Mouse (Mus musculus) cortical plate, adult 2 months (tissue): ENCODE data around the gene Ubxn10. TPM values are rescaled to one million over a fixed set of nuclear protein-coding genes. Genes with fewer than 3 reads are reported as not detected.

ENCODE experiments used
- H3K27ac ChIP-seq: fragments of 200-500 bp; 2 replicates; pipeline ENCODE4 v1.5.1; 2012; ENCODE audit warnings: low read length, control low read depth, inconsistent platforms; ENCODE audit not compliant: insufficient read depth
- H3K4me1 ChIP-seq: fragments of 200-500 bp; 2 replicates; pipeline ENCODE4 v1.6.1; 2011; ENCODE audit warnings: low read length; ENCODE audit not compliant: control insufficient read depth, insufficient read depth
- H3K4me3 ChIP-seq: fragments of 200-500 bp; 2 replicates; pipeline ENCODE4 v1.5.1; 2011; ENCODE audit warnings: mild to moderate bottlenecking, low read length, control low read depth; ENCODE audit not compliant: insufficient read depth
- CTCF ChIP-seq: fragments of 200-500 bp; IDR thresholded peaks from 2 replicates; pipeline ENCODE4 v1.5.1; 2011; ENCODE audit warnings: mild to moderate bottlenecking, control low read depth, low read length; ENCODE audit not compliant: insufficient read depth; ENCODE audit errors: extremely low read depth
- POLR2A ChIP-seq: fragments of 200-500 bp; IDR thresholded peaks from 2 replicates; pipeline ENCODE4 v1.6.1; 2011; ENCODE audit warnings: mild to moderate bottlenecking, low read length, control low read depth; ENCODE audit not compliant: insufficient read depth; ENCODE audit errors: extremely low read depth
- polyA plus RNA-seq: library from polyadenylated mRNA; depleted of rRNA; stranded (reverse); fragments of >200 nt; gene quantifications from 2 replicates; pipeline ENCODE4 v1.2.3, GENCODE M21; 2012

Gene Ubxn10
- polyA plus RNA-seq, 1 experiment = 1.3 TPM

DNA sequence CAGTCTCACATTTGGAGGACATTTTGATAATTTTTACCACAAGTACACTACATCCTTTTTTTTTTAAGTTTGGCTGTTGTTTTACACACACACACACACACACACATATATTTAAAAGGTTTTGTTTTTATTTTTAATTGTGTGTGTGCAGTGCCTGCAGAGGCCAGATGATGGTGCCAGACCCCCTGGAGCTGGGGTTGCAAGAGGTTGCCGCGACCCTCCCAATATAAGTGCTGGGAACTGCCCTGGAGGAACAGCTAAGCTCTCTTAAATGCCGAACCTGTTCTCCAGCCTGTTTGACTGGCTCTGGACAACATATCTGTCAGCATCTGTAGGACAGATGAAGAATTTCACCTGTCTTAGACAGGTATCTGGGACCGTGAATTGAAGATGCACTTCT lies 32.8 kb downstream of the Ubxn10 start:
- TF ChIP-seq POLR2A (no peak), CTCF (no peak)

GRCm38 (mm10) chr4:138703591-138703990 lies 33.4 kb downstream of the Ubxn10 start:
- TF ChIP-seq CTCF (no peak), POLR2A (no peak)
- Histone ChIP-seq H3K4me1 (no peaks in the 10 kb centered on the region), H3K27ac (no peak overlapping the region), H3K4me3 (no peak overlapping the region)

More for the DNA sequence above, 32.8 kb downstream of the Ubxn10 start:
- Histone ChIP-seq H3K4me1 (no peaks in the 10 kb centered on the region), H3K27ac (no peak overlapping the region), H3K4me3 (no peak overlapping the region)

- Histone ChIP-seq H3K27ac (no peak overlapping the region), H3K4me1 (no peaks in the 10 kb centered on the region), H3K4me3 (no peak overlapping the region)
- TF ChIP-seq POLR2A (no peak), CTCF (no peak)
Observed at GRCm38 (mm10) chr4:138702528-138702927, 34.4 kb downstream of the Ubxn10 start.

GRCm38 (mm10) chr4:138702031-138702430 lies 34.9 kb downstream of the Ubxn10 start:
- Histone ChIP-seq H3K4me3 (no peak overlapping the region), H3K27ac (no peak overlapping the region), H3K4me1 (no peaks in the 10 kb centered on the region)
- TF ChIP-seq POLR2A (no peak), CTCF (no peak)

DNA sequence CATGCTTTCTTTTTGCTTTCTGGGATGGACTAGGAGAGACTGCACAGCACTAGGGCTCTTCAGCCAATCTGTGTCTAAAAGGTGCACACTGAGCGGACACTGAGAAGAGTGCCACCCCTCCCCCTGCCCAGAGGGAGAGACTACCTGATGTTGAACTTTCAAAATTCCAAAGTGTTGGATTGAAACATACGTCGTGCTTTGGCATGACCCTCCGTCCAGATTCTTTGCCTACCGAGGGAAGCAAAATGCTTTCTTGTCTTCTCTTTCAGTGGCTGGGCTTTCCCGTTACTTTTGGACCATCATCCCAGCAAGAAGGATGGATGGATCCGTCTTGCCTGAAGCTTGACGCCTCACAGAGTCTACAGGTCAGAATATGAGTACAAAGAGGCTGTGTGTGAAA lies 35.9 kb downstream of the Ubxn10 start:
- H3K27ac ChIP-seq = no peak overlapping the region
- H3K4me1 ChIP-seq = no peaks in the 10 kb centered on the region
- TF ChIP-seq POLR2A = no peak
- TF ChIP-seq CTCF = no peak
- no peak overlapping the region for H3K4me3 ChIP-seq

DNA sequence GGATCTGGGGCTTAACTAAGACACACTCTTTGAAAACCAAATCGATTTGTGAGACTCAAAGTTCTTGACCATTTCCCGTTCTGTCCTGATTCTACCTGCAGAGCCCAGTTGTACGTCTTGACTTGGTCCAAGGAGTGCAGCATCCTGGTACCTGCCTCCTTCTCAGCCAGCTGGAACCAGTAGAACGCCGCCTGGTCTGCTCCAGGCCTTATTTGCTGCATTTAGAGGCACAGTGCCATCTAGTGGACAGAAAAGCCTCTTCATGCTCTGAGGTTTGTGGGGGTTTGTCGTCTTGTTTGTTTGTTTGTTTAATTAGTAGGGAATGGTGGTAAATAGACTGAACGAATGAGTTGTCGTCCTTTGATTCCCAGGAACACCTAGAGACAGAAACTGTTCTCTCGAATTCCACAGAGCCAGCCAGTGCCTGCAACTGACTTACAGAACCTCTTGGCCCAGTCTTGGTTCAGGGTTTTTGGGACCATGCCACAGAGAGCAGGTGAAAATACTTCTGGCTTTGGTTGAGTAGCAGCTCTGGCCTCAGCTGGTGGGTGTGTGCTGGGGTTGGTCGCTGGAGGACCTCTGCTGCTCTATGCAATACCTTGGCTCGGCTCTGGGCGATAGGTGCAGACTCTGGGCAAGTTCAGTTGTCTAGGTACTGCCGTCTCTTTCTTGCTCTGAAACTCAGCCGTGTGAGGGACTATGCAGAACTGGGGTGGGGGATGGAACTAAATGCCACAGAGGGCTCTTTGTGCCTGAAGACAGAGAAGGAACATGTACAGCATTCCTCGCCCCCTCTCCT lies 36.6 kb downstream of the Ubxn10 start:
- H3K4me3 ChIP-seq = no peak overlapping the region
- TF ChIP-seq CTCF (peak; percentile 83), POLR2A (no peak)
- H3K27ac ChIP-seq = no peak overlapping the region
- H3K4me1 ChIP-seq = no peaks in the 10 kb centered on the region

GRCm38 (mm10) chr4:138698296-138698695 lies 38.7 kb downstream of the Ubxn10 start:
- Histone ChIP-seq H3K4me3 (no peak overlapping the region), H3K27ac (no peak overlapping the region), H3K4me1 (no peaks in the 10 kb centered on the region)
- no peak for TF ChIP-seq CTCF
- TF ChIP-seq POLR2A = no peak

DNA sequence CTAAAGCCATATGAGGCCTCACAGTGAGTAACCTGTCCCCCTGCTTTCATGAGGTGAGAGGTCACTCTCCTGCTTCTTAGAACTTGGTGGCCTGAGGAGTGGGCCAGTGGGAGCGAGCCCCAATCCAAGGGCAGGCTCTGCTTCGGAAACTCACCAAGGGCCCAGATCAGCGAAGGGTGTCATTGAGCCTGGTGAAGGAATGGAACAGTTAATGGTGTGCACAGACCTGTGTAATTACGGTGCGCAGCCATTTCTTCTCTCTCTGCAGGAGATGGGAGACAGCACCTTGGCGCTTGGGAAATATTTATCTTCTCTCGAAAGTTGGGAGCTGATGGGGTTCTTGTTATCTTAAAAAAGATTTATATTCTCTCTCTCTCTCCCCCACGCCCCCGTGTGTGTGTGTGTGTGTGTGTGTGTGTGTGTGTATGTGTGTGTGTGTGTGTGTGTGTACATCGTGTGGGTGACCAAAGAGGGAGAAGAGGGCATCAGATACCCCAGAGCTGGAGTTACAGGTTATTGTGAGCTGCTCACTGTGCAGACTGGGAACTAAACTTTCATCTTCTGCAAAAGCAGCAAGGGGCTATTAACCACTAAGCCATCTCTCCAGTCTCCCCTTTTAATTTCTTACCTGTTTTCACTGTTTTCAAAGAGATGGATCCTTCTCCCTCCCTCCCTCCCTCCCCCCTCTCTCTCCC lies 39.7 kb downstream of the Ubxn10 start:
- H3K4me3 ChIP-seq = no peak overlapping the region
- H3K27ac ChIP-seq = no peak overlapping the region
- H3K4me1 ChIP-seq = peaks cover 3% of the 10 kb centered on the region; the same call in 1 of the 2 replicates
- TF ChIP-seq POLR2A (no peak), CTCF (no peak)

- Histone ChIP-seq H3K4me1 (peaks cover 3% of the 10 kb centered on the region; the same call in 1 of the 2 replicates), H3K4me3 (no peak overlapping the region), H3K27ac (no peak overlapping the region)
- TF ChIP-seq POLR2A = no peak
- TF ChIP-seq CTCF = no peak
Observed at GRCm38 (mm10) chr4:138696720-138697119, 40.2 kb downstream of the Ubxn10 start.
